Mouse (Mus musculus) ES-Bruce4 (cell line): ENCODE measurements around the gene Mtnr1a.

Experiments used
- CTCF ChIP-seq: IDR thresholded peaks from one replicate; pipeline ENCODE4 v1.8.1; 2011; ENCODE audit warnings: low read depth, low read length
- EP300 ChIP-seq: IDR thresholded peaks from 2 replicates; pipeline ENCODE4 v1.6.1; 2011; ENCODE audit warnings: low read depth, low read length; ENCODE audit not compliant: insufficient read depth

DNA sequence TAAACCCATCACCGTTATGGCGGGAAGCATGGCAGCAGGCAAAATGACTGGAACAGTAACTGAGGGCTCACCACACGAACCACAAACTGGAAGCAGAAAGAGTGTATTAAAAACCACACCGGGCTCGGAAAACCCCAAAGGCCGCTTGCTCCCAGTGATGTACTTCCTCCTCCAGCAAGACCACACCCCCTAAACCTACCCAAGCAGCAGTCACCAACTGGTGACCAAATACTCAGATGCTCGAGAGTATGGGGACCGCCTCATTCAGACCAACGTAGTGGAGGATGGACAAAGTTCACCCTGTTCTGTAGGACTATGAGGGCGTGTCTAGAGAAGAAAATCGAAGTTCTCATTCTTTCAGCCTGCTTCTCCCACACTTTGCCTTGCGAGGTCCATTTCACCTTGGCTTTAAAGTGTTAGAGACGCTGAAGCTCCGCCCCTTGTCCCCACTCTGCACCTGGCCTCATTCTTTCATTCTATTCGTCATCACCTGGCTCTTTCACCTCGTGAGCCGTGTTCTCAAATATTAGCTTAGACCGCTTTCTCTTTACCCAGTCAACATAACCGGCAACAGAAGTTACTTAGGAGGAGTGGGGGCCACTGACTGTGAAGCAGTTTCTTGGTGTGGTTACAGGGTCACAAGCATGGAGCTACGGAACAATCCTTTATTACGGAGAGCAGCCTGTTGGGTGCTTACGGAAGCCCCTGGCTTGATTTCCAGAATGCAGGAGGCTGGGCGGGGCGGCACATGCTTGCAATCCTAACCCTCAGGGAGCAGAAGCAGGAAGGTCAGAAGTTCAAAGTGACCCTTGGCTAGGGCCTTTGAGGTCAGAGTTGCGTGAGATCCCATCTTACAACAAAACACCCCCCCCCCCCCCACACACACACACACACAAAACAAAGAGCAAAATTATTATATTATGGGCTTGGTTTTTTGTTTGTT lies 5.7 kb upstream of the Mtnr1a start:
- no peak for TF ChIP-seq CTCF
- TF ChIP-seq EP300: peak; percentile 98
